Mouse (Mus musculus) thymus, postnatal 14 days (tissue): ENCODE measurements around the gene Serping1.
"Not testable (repeated sequence)": the region's sequence is repeated elsewhere in the genome, so short reads cannot be mapped to it uniquely, and the experiment has no call there.

Experiments used
- DNase-seq: peaks from one replicate; pipeline ENCODE4 v3.0.0; 2021

The Serping1 gene

GRCm38 (mm10) chr2:84736312-84737161, 38.7 kb downstream of the Serping1 start:
- DNase-seq = no peak

GRCm38 (mm10) chr2:84735346-84735920, 39.8 kb downstream of the Serping1 start:
- no peak for DNase-seq

- DNase-seq = no peak
Measured at GRCm38 (mm10) chr2:84734919-84735318, 40.3 kb downstream of the Serping1 start.

GRCm38 (mm10) chr2:84734351-84734864, 40.8 kb downstream of the Serping1 start:
- no peak for DNase-seq

- DNase-seq = no peak
Measured at GRCm38 (mm10) chr2:84733579-84734300, 41.5 kb downstream of the Serping1 start, which contains the start of gene Ypel4. Gene Ypel4, plus strand, starts transcription at chr2:84734058.

GRCm38 (mm10) chr2:84732394-84732793, 42.9 kb downstream of the Serping1 start:
- no peak for DNase-seq

GRCm38 (mm10) chr2:84731206-84731605, 44.0 kb downstream of the Serping1 start:
- DNase-seq = no peak

- DNase-seq = not testable (repeated sequence)
Measured at GRCm38 (mm10) chr2:84728191-84728590, 47.1 kb downstream of the Serping1 start.

GRCm38 (mm10) chr2:84727172-84727858, 47.9 kb downstream of the Serping1 start, which contains the start of gene Clp1:
Gene Clp1, minus strand, starts transcription at chr2:84727350.
- DNase-seq = peak; percentile 96

- DNase-seq = no peak
Measured at GRCm38 (mm10) chr2:84726716-84727115, 48.5 kb downstream of the Serping1 start.

GRCm38 (mm10) chr2:84725770-84726169, 49.5 kb downstream of the Serping1 start:
- no peak for DNase-seq

GRCm38 (mm10) chr2:84723856-84724255, 51.4 kb downstream of the Serping1 start:
- DNase-seq = no peak

GRCm38 (mm10) chr2:84721182-84721581, 54.1 kb downstream of the Serping1 start:
- DNase-seq = no peak

GRCm38 (mm10) chr2:84720718-84721117, 54.5 kb downstream of the Serping1 start:
- DNase-seq = no peak

- no peak for DNase-seq
Measured at GRCm38 (mm10) chr2:84717357-84717756, 57.9 kb downstream of the Serping1 start.

GRCm38 (mm10) chr2:84716423-84717355, 58.6 kb downstream of the Serping1 start:
- no peak for DNase-seq

GRCm38 (mm10) chr2:84715562-84716361, 59.5 kb downstream of the Serping1 start:
- DNase-seq = peak; percentile 82
